Mouse (Mus musculus) kidney, adult 2 months (tissue): ENCODE measurements around the gene Rnf225.

ENCODE experiments used
- CTCF ChIP-seq: fragments of 200-500 bp; conservative IDR thresholded peaks from 2 replicates; pipeline ENCODE4 v1.5.1; 2011; ENCODE audit warnings: low read depth, mild to moderate bottlenecking, control low read depth, low read length, moderate library complexity, mixed read lengths; ENCODE audit not compliant: insufficient read depth, insufficient read length
- POLR2A ChIP-seq: fragments of 200-500 bp; IDR thresholded peaks from one replicate; pipeline ENCODE4 v1.6.1; 2011; ENCODE audit warnings: low read depth, low read length, control low read depth

- TF ChIP-seq POLR2A: no peak
- TF ChIP-seq CTCF: no peak
These were observed 43.7 kb downstream of the Rnf225 start for GRCm38 (mm10) chr7:12970906-12971305.
